Mouse (Mus musculus) duodenum, adult 2 months (tissue): Measurements from ENCODE around the gene Olfr846. TPM values are rescaled to one million over a fixed set of nuclear protein-coding genes. Genes with fewer than 3 reads are reported as not detected.

Experiments
- polyA plus RNA-seq: library from polyadenylated mRNA; depleted of rRNA; stranded (reverse); fragments of >200 nt; gene quantifications from 2 replicates; pipeline ENCODE4 v1.2.3, GENCODE M21; 2012; ENCODE audit warnings: low replicate concordance; rRNA removed

The Olfr846 gene
- not detected in 2 replicates for polyA plus RNA-seq

GRCm38 (mm10) chr9:19363905-19364304 is at the start of gene Olfr846:
Gene Olfr846 (minus strand): TSS chr9:19364005.

GRCm38 (mm10) chr9:19378569-19378968 is 14.8 kb upstream of the Olfr846 start, which contains the start of gene Olfr847:
Gene Olfr847 (minus strand): TSS chr9:19378669.

GRCm38 (mm10) chr9:19336157-19336556 is 27.6 kb downstream of the Olfr846 start, which contains the start of gene Olfr845:
Gene Olfr845 (plus strand): TSS chr9:19336457.

GRCm38 (mm10) chr9:19316047-19316446 is 47.8 kb downstream of the Olfr846 start, which contains the start of gene Olfr844:
Gene Olfr844 (plus strand): TSS chr9:19316347.

Other genes with a start within 250 kb of the Olfr846 start
- not detected in 2 replicates for gene Olfr836, start 243.6 kb downstream of the Olfr846 start, polyA plus RNA-seq
- gene Olfr837, start 227.7 kb downstream of the Olfr846 start, polyA plus RNA-seq = not detected in 2 replicates
- gene Olfr839-ps1, start 186.7 kb downstream of the Olfr846 start, polyA plus RNA-seq = not detected in 2 replicates
- not detected in 2 replicates for gene Olfr843, start 112.0 kb downstream of the Olfr846 start, polyA plus RNA-seq
- gene Olfr844, start 47.7 kb downstream of the Olfr846 start, polyA plus RNA-seq = not detected in 2 replicates
- not detected in 2 replicates for gene Olfr845, start 27.5 kb downstream of the Olfr846 start, polyA plus RNA-seq
- not detected in 2 replicates for gene Olfr847, start 14.7 kb upstream of the Olfr846 start, polyA plus RNA-seq
- not detected in 2 replicates for gene Olfr849, start 76.3 kb upstream of the Olfr846 start, polyA plus RNA-seq
- gene Olfr850, start 114.2 kb upstream of the Olfr846 start, polyA plus RNA-seq = not detected in 2 replicates
- gene Olfr851, start 129.3 kb upstream of the Olfr846 start, polyA plus RNA-seq = not detected in 2 replicates
- gene Olfr853, start 177.1 kb upstream of the Olfr846 start, polyA plus RNA-seq = not detected in 2 replicates
- gene Olfr854, start 203.4 kb upstream of the Olfr846 start, polyA plus RNA-seq = not detected in 2 replicates
- not detected in 2 replicates for gene Olfr855, start 218.6 kb upstream of the Olfr846 start, polyA plus RNA-seq